ENCODE assay signal across 8 mouse cellular contexts in the genomic region with DNA sequence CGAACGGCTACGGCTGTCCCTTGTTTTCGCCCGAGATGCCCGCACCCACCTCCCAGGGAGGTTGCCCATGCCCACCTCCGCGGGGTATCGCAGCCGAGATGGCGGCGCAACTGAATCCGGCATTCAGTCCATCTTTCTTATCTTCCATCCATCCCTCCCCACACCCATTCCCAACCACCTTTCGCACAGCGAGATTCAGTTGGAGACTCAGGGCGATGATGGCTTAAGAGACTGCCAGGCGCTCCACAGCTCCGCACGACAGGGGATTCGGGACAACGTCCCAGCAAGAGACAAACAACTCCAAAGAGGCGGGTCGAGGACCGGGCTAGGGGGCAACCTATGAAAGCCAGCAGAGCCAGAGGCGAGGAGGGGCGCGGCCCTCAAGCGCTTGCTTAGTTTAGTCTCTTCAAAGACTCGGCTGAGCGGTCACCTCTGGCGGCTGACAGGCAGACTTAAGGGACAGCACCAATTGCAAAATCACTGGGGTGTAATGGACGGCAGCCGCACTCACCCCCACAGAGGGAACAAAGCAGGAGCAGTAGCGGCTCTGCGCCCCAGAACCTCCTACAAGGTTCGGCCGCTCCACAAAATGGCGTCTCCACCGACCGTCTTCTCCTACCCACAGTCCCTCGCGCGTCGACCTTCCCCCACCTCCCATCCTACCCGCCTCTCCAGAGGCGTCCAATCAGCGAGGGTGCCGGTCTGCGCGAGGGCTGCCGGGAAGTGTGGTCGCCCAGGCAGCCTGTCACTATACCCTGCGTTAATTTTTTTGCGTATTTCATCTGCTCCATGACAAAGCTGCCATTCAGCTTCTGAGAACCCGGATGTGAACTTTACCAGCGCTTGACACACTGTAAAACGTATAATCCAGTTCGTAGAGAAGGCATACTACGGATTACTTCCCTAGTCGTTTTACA. TPM values are rescaled to one million over a fixed set of nuclear protein-coding genes. Genes with fewer than 3 reads are reported as not detected.
A peak's percentile ranks its signal among the peaks of the same experiment; 100 is the strongest.
DNase-seq lines count a peak whose midpoint lies in the region; ATAC-seq lines count a peak whose summit lies in the region.

A gene (minus strand): TSS at position 623 of the 917 bp plus-strand sequence.

- H3K4me3 ChIP-seq in heart, embryonic 14.5 days (ENCODE audit: control insufficient read depth in 1 of 2, insufficient read depth in 1 of 2, low read depth in 1 of 2, low read length in 2 of 2): peak within 1 kb of the TSS; percentile 87 to 89
- H3K4me3 ChIP-seq in liver, embryonic 13.5 days (replicated peaks): peak within 1 kb of the TSS; percentile 95
- H3K4me3 ChIP-seq in stomach, embryonic 16.5 days (replicated peaks; ENCODE audit: low read length): peak within 1 kb of the TSS; percentile 100

- peak within 1 kb of the TSS; percentile 89 for H3K27ac ChIP-seq in heart, embryonic 14.5 days (replicated peaks in 1 of 2; ENCODE audit: control insufficient read depth in 1 of 2, insufficient read depth in 1 of 2, low read depth in 2 of 2, low read length in 2 of 2)
- H3K27ac ChIP-seq in liver, embryonic 13.5 days: peak within 1 kb of the TSS; percentile 95
- H3K27ac ChIP-seq in stomach, embryonic 16.5 days (ENCODE audit: low read length): peak within 1 kb of the TSS; percentile 91

- no peaks in the 10 kb centered on the region for H3K27me3 ChIP-seq in heart, embryonic 14.5 days (ENCODE audit: control insufficient read depth, insufficient read depth, low read length)
- no peaks in the 10 kb centered on the region for H3K27me3 ChIP-seq in liver, embryonic 13.5 days
- no peaks in the 10 kb centered on the region for H3K27me3 ChIP-seq in stomach, embryonic 16.5 days (ENCODE audit: control insufficient read depth, insufficient read depth, low read length)

- WGBS in heart, embryonic 14.5 days: under 1% methylated on average over 60 of the region's 60 CpGs
- WGBS in liver, embryonic 13.5 days (ENCODE audit: insufficient replicate concordance): under 1% methylated on average over 60 of the region's 60 CpGs
- under 1% methylated on average over 60 of the region's 60 CpGs for WGBS in stomach, embryonic 16.5 days

- H3K4me1 ChIP-seq in heart, embryonic 14.5 days (ENCODE audit: control insufficient read depth in 2 of 2, insufficient read depth in 2 of 2, low read length in 2 of 2): peaks cover 2 to 15% of the 10 kb centered on the region in 2 experiments; a peak in 2 of 4 replicates
- peaks cover 27% of the 10 kb centered on the region for H3K4me1 ChIP-seq in liver, embryonic 13.5 days (replicated peaks)
- H3K4me1 ChIP-seq in stomach, embryonic 16.5 days (ENCODE audit: control insufficient read depth, insufficient read depth, low read length): peaks cover 8% of the 10 kb centered on the region

- DNase-seq in c-Kit-negative CD71-positive TER-119-positive erythroid progenitor cells, embryonic 14.5 days (ENCODE audit: low read depth, low spot score): peak; percentile 84
- DNase-seq in fibroblast of lung, adult 2 months (ENCODE audit: low read depth): peak; percentile 83
- peak; percentile 95 for DNase-seq in kidney, postnatal 14 days
- peak; percentile 93 for DNase-seq in liver, embryonic 13.5 days
- DNase-seq in neural tube, embryonic 10.5 days (ENCODE audit: extremely low spot score, low spot score): peak; percentile 87

- H3K36me3 ChIP-seq in heart, embryonic 14.5 days (ENCODE audit: control insufficient read depth, insufficient read depth, low read length): peaks cover 68% of the 10 kb centered on the region
- H3K36me3 ChIP-seq in liver, embryonic 13.5 days: peaks cover 65% of the 10 kb centered on the region
- H3K36me3 ChIP-seq in stomach, embryonic 16.5 days (ENCODE audit: control insufficient read depth, insufficient read depth, low read length): peaks cover 15% of the 10 kb centered on the region

- ATAC-seq in CD4-positive, CD25-positive, alpha-beta regulatory T cell, adult 4 months: peak; percentile 100
- peak; percentile 100 for ATAC-seq in heart, embryonic 14.5 days (ENCODE audit: insufficient number of reproducible peaks, insufficient read depth, low FRiP score, low read depth)
- ATAC-seq in liver, embryonic 13.5 days (ENCODE audit: low read depth): peak; percentile 100
- peak; percentile 100 for ATAC-seq in stomach, embryonic 16.5 days (ENCODE audit: insufficient read depth, low FRiP score)

- peak within 1 kb of the TSS; percentile 96 for H3K9ac ChIP-seq in heart, embryonic 14.5 days (ENCODE audit: low read length)
- H3K9ac ChIP-seq in liver, embryonic 13.5 days: peak within 1 kb of the TSS; percentile 98
- peak within 1 kb of the TSS; percentile 99 for H3K9ac ChIP-seq in stomach, embryonic 16.5 days (ENCODE audit: low read length)

- peak within 1 kb of the TSS; percentile 82 for H3K4me2 ChIP-seq in heart, embryonic 14.5 days (ENCODE audit: low read length)
- H3K4me2 ChIP-seq in liver, embryonic 13.5 days: peak within 1 kb of the TSS; percentile 76
- peak within 1 kb of the TSS; percentile 76 for H3K4me2 ChIP-seq in stomach, embryonic 16.5 days (ENCODE audit: low read depth, low read length)

- no peaks in the 10 kb centered on the region for H3K9me3 ChIP-seq in heart, embryonic 14.5 days (ENCODE audit: control insufficient read depth, low read length)
- no peaks in the 10 kb centered on the region for H3K9me3 ChIP-seq in liver, embryonic 13.5 days (replicated peaks)
- H3K9me3 ChIP-seq in stomach, embryonic 16.5 days (replicated peaks; ENCODE audit: control insufficient read depth, low read length): no peaks in the 10 kb centered on the region

RNA-seq across cellular contexts. Expression of the gene that starts here (rescaled TPM):
- polyA plus RNA-seq in CD4-positive, CD25-positive, alpha-beta regulatory T cell, adult 4 months (2017; shearing (Covaris generic)): 100 to 1,000 TPM; 280 to 324 TPM
- 116 and 118 TPM in 2 replicates for polyA plus RNA-seq in heart, embryonic 14.5 days (2014; fragmentation: Nextera tagmentation; extraction: Ambion mirVana)
- polyA plus RNA-seq in liver, embryonic 13.5 days (2015; fragmentation: Nextera tagmentation; extraction: Ambion mirVana): 64.7 and 75.5 TPM in 2 replicates
- polyA plus RNA-seq in stomach, embryonic 16.5 days (2015; fragmentation: Nextera tagmentation; extraction: Ambion mirVana): 183 and 187 TPM in 2 replicates

Comparison
In these comparisons a context has a peak if more than half of its experiments do, and no peak if none do; other contexts are left out.
1. Peak in every context shown above with its lines: DNase-seq, ATAC-seq, H3K4me3 ChIP-seq and H3K27ac ChIP-seq.